Mouse (Mus musculus): ENCODE measurements around the gene Med12l.

DNA sequence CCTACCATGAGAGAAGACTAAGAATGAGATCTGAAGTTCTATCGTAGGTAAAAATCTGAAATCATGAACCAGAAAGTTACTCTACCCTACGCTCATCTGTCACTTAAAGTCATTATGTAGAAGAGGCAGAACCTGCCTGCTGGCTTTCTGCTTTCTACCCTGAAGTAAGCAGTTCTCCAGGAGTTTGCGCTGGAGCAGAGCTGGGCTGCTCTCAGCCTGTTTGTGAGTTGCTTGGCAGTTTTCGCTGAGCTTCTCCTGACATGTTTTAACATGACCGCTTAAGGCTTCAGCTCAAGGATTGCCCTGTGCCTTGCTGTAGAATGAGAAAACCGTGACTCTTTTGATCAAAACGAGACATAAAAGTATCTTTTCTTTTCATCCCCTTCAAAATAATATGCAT, 188.5 kb downstream of the Med12l start:
- TF ChIP-seq GATA1 (IDR thresholded peaks at IDR 0.05; ENCODE audit: borderline replicate concordance, low read length) (no peak), FLI1 (IDR thresholded peaks at IDR 0.05; ENCODE audit: low read length) (no peak)
